9 mouse cellular contexts compared by ENCODE assay signal in genomic region chr4:80765781-80766180, GRCm38 (mm10).
DNase-seq lines count a peak whose midpoint lies in the region; ATAC-seq and TF ChIP-seq lines count a peak whose summit lies in the region.
"Had no signal": no experiment of that assay in that cellular context is flagged by ENCODE, and none has a peak within 500 bp of the region (broad histone marks: within the 10 kb centered on the region; RNA-seq: fewer than 3 reads in every experiment).

No protein-coding gene starts in this region.

- no peaks in the 10 kb centered on the region for H3K9me3 ChIP-seq in heart, embryonic 11.5 days (replicated peaks; ENCODE audit: control insufficient read depth, low read length)
- no peaks in the 10 kb centered on the region for H3K9me3 ChIP-seq in forebrain, embryonic 10.5 days
- H3K9me3 ChIP-seq in hindbrain, postnatal 0 days (ENCODE audit: low read length): no peaks in the 10 kb centered on the region
- no peaks in the 10 kb centered on the region for H3K9me3 ChIP-seq in midbrain, embryonic 16.5 days (replicated peaks; ENCODE audit: control insufficient read depth, low read length, poor library complexity, severe bottlenecking)
- H3K9me3 ChIP-seq: limb, embryonic 15.5 days had no signal

- peak; percentile 9 to 48 for DNase-seq in heart, adult 18-20 months
- peak; percentile 32 to 69 for DNase-seq in adrenal gland, postnatal 36 days
- peak; percentile 53 for DNase-seq in forebrain, embryonic 10.5 days (ENCODE audit: extremely low spot score, low spot score)
- DNase-seq in hindbrain, postnatal 0 days (ENCODE audit: low spot score): peak; percentile 91
- peak; percentile 24 to 34 for DNase-seq in left cerebral cortex, adult 8-10 months (ENCODE audit: low spot score in 2 of 2)
- no peak for DNase-seq in spleen, postnatal 4 days (ENCODE audit: low spot score in 2 of 2)

- H3K36me3 ChIP-seq in heart, embryonic 11.5 days (ENCODE audit: control insufficient read depth, insufficient read depth, low read length): no peaks in the 10 kb centered on the region
- H3K36me3 ChIP-seq in forebrain, embryonic 10.5 days (replicated peaks): no peaks in the 10 kb centered on the region
- H3K36me3 ChIP-seq in hindbrain, postnatal 0 days (ENCODE audit: insufficient read depth, low read length): no peaks in the 10 kb centered on the region
- no peaks in the 10 kb centered on the region for H3K36me3 ChIP-seq in midbrain, embryonic 16.5 days (ENCODE audit: control insufficient read depth, insufficient read depth, low read length)
- H3K36me3 ChIP-seq: limb, embryonic 15.5 days had no signal

- no peaks in the 10 kb centered on the region for H3K4me1 ChIP-seq in heart, embryonic 11.5 days (ENCODE audit: control insufficient read depth, insufficient read depth, low read length)
- no peaks in the 10 kb centered on the region for H3K4me1 ChIP-seq in forebrain, embryonic 10.5 days
- no peaks in the 10 kb centered on the region for H3K4me1 ChIP-seq in hindbrain, postnatal 0 days (ENCODE audit: insufficient read depth, low read length)
- H3K4me1 ChIP-seq in midbrain, embryonic 16.5 days (ENCODE audit: control insufficient read depth, insufficient read depth, low read length): no peaks in the 10 kb centered on the region
- H3K4me1 ChIP-seq: limb, embryonic 15.5 days had no signal

- peak; percentile 88 for TF ChIP-seq CTCF in hindbrain, postnatal 0 days (IDR thresholded peaks at IDR 0.05; ENCODE audit: low read depth)

- H3K27me3 ChIP-seq in heart, embryonic 11.5 days (ENCODE audit: control insufficient read depth, insufficient read depth, low read length): no peaks in the 10 kb centered on the region
- H3K27me3 ChIP-seq in forebrain, embryonic 10.5 days (ENCODE audit: poor library complexity, severe bottlenecking): no peaks in the 10 kb centered on the region
- no peaks in the 10 kb centered on the region for H3K27me3 ChIP-seq in hindbrain, postnatal 0 days (ENCODE audit: insufficient read depth, low read length)
- no peaks in the 10 kb centered on the region for H3K27me3 ChIP-seq in midbrain, embryonic 16.5 days (ENCODE audit: control insufficient read depth, insufficient read depth, low read depth, low read length)
- H3K27me3 ChIP-seq: limb, embryonic 15.5 days had no signal

- WGBS in heart, embryonic 11.5 days (ENCODE audit: insufficient replicate concordance): 38% methylated on average over 4 of the region's 4 CpGs
- 51% methylated on average over 4 of the region's 4 CpGs for WGBS in forebrain, embryonic 10.5 days
- 40% methylated on average over 4 of the region's 4 CpGs for WGBS in hindbrain, postnatal 0 days
- 46% methylated on average over 4 of the region's 4 CpGs for WGBS in midbrain, embryonic 16.5 days

- ATAC-seq in heart, embryonic 11.5 days (replicated peaks; ENCODE audit: insufficient number of reproducible peaks, low FRiP score, low TSS enrichment): no peak
- peak; percentile 51 for ATAC-seq in hindbrain, postnatal 0 days
- peak; percentile 82 for ATAC-seq in midbrain, embryonic 16.5 days

- H3K9ac ChIP-seq in heart, embryonic 11.5 days (ENCODE audit: low read depth, low read length): no peak overlapping the region
- no peak overlapping the region for H3K9ac ChIP-seq in hindbrain, postnatal 0 days (replicated peaks; ENCODE audit: low read length)
- no peak overlapping the region for H3K9ac ChIP-seq in midbrain, embryonic 16.5 days (ENCODE audit: low read depth, low read length)
- H3K9ac ChIP-seq: limb, embryonic 15.5 days had no signal

- H3K4me3 ChIP-seq in heart, embryonic 11.5 days (ENCODE audit: low read depth, low read length): no peak overlapping the region
- H3K4me3 ChIP-seq in forebrain, embryonic 10.5 days: no peak overlapping the region
- H3K4me3 ChIP-seq in hindbrain, postnatal 0 days (ENCODE audit: low read length): no peak overlapping the region
- H3K4me3 ChIP-seq in midbrain, embryonic 16.5 days (ENCODE audit: low read depth, low read length): no peak overlapping the region
- H3K4me3 ChIP-seq: limb, embryonic 15.5 days had no signal

- H3K4me2 ChIP-seq in heart, embryonic 11.5 days: no peak overlapping the region
- no peak overlapping the region for H3K4me2 ChIP-seq in hindbrain, postnatal 0 days (ENCODE audit: low read depth, low read length)
- no peak overlapping the region for H3K4me2 ChIP-seq in midbrain, embryonic 16.5 days (ENCODE audit: low read length)
- H3K4me2 ChIP-seq: limb, embryonic 15.5 days had no signal

- no peak overlapping the region for H3K27ac ChIP-seq in heart, embryonic 11.5 days (ENCODE audit: low read depth, low read length)
- no peak overlapping the region for H3K27ac ChIP-seq in forebrain, embryonic 10.5 days
- H3K27ac ChIP-seq in hindbrain, postnatal 0 days: no peak overlapping the region
- H3K27ac ChIP-seq in midbrain, embryonic 16.5 days (ENCODE audit: low read length): no peak overlapping the region
- H3K27ac ChIP-seq: limb, embryonic 15.5 days had no signal

Comparison
In these comparisons a context has a peak if more than half of its experiments do, and no peak if none do; other contexts are left out.
1. DNase-seq: peak in heart, adult 18-20 months (2 of 2), adrenal gland, postnatal 36 days (2 of 2), forebrain, embryonic 10.5 days (single experiment), hindbrain, postnatal 0 days (single experiment) and left cerebral cortex, adult 8-10 months (2 of 2); none in spleen, postnatal 4 days (0 of 2).